Mouse (Mus musculus) telencephalon, adult 2 months (tissue): ENCODE data around the gene Anapc15-ps.
"Not testable (repeated sequence)": the region's sequence is repeated elsewhere in the genome, so short reads cannot be mapped to it uniquely, and the experiment has no call there.

Experiments
- DNase-seq: peaks from one replicate; pipeline ENCODE4 v3.0.0-alpha.2; 2011; ENCODE audit warnings: low read depth, low spot score

The Anapc15-ps gene

DNA sequence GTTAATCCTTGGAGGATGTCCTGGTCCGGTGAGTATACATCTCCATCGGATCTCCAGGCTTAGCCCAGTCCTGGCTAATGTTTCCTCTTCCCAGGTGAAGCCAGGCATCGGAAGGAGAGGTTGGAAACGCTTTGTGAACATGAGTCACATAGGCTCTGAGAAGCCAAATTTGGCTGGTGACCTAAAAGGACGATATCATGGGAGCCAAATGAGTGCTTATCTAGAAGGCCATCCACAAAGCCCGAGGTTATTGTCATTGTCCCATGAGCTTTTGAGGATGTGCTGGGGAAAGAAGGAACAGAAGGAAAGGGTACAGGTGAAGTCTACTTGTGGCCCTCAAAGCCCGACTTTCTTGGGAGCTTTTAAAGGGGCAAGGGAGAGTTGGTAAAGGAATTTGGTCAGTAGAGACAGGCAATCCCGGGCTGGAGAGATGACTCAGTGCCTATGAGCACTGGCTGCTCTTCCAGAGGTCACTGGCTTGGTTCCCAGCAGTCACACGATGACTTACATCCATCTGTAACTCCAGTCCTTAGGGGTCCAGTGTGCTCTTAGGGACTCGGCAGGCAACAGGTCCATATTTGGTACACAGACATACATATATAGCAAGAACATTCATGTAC lies 42.4 kb downstream of the Anapc15-ps start:
- DNase-seq = no peak

DNA sequence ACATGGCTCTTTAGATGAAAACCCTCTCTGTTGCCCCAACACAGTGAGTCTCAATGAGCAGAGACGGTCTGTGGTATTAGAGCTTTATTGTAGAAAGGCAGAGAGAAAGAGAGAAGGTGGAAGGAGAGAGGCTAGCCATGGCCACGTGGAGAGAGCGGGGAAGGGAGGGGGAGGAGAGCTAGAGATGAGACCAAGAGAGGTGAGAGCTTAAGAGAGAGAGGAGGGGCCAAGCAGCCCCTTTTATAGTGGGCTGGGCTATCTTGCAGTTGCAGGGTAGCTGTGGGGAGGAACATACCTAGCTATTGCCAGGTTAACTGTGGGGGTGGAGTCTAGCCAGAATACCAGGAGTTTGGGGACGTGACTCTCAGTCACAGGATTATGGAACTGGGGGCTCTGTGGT lies 43.1 kb downstream of the Anapc15-ps start:
- not testable (repeated sequence) for DNase-seq

DNA sequence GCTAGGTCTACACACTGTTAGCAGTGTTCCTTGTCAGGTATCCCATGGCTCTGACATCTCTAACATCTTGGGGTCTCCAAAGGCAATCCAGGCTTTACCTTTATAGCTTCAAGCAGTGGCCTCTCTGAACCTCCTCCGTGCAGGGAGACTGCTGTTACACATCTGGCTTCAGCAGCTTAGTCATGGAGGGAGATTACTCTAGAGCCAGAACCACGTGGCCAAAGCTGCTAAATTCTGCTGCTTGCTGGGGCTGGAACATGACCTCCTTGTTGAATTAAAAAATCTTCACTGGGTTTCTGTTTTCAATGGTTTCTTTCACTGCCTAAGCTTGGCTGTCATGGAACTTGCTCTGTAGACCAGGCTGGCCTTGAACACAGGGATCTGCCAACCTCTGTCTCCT lies 44.9 kb downstream of the Anapc15-ps start:
- DNase-seq = no peak

DNA sequence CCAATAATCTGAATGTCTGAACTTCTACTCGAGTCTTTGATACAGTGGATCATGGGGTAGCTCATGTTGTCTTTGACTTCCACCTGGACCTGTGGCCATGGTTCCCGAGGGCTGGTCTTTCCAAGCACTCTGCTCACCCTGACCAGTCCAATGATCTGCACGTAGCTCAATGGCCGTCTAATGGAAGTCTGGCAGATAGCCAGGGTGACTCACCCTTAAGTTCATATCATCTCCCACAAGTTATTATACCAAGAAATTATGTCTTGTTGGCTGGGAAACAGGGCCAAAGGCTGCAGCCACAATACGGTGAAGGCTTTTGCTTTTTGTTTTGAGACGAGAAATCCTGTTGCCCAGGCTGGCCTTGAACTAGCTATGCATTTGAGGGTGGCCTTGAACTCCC lies 45.9 kb downstream of the Anapc15-ps start:
- no peak for DNase-seq

- no peak for DNase-seq
These were observed 48.0 kb downstream of the Anapc15-ps start for GRCm38 (mm10) chr10:95625300-95625699.

DNA sequence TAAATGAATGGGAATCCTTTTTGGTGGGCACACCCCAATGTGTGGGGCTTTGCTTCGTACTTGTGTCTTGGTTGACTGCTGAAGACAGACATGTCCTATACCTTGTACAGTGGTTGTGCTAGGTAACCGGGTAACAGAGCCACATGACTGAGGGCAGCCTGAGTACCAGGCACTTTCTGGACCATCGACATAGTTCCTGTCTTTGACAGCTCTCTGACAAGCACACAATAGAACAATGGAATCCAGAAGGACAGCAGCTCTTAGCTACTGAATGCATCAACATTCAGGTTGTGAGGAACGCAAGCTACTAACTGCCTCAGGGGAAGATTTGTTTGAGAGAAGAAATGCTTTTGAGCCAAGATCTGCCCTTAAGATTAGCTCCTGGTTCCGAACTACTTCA lies 49.2 kb downstream of the Anapc15-ps start:
- DNase-seq = no peak

DNA sequence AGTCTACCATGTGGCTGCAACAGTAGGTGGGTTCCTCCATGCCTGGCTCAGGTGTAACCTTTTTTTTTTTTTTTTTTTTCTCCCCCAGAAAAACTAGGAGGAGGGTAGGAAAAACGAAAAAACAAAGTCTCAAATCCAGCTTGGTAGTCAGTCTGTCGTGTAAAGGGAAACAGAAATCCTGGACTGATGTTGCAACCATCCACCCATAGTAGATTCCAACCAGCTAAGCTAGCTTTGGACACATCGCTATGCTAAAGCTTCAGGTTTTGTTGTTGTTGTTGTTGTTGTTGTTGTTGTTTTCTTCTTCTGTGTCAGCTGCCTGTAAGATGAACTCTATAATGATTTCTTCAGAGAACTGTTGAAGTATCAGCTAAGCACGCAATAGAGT lies 49.7 kb downstream of the Anapc15-ps start:
- no peak for DNase-seq
